Mouse (Mus musculus) kidney, adult 2 months (tissue): ENCODE measurements around the gene Cenpp.

ENCODE experiments used
- CTCF ChIP-seq: fragments of 200-500 bp; conservative IDR thresholded peaks from 2 replicates; pipeline ENCODE4 v1.5.1; 2011; ENCODE audit warnings: low read depth, mild to moderate bottlenecking, control low read depth, low read length, moderate library complexity, mixed read lengths; ENCODE audit not compliant: insufficient read depth, insufficient read length
- POLR2A ChIP-seq: fragments of 200-500 bp; IDR thresholded peaks from one replicate; pipeline ENCODE4 v1.6.1; 2011; ENCODE audit warnings: low read depth, low read length, control low read depth

DNA sequence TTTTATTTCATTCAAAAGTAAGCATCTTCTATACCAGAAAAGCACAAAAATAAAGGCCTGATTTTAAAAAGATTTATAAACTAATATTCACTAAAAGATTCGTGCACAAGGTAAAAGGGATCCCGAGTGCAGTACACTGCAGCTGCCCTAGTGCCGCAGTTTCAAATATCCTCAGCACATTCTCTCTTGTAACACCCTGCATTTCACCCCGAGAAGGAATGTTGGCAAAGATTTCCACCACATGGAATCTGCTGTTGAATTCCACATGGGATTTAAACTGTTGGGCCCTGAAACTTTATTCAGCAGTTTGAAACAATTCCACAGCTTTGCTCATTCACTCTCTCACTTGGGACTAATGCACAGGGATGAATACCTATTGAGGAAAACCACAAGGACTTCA is 44.9 kb downstream of the Cenpp start, which contains the start of gene Ogn:
- TF ChIP-seq POLR2A: no peak
- TF ChIP-seq CTCF: no peak
